Mouse (Mus musculus) spleen, adult 2 months (tissue): ENCODE measurements around the gene Ptprn2.

Source experiments
- CTCF ChIP-seq: fragments of 200-500 bp; IDR thresholded peaks from 2 replicates; pipeline ENCODE4 v1.5.1; 2011; ENCODE audit warnings: mild to moderate bottlenecking, inconsistent platforms; ENCODE audit not compliant: insufficient read depth, insufficient read length, insufficient replicate concordance; ENCODE audit errors: extremely low read depth
- POLR2A ChIP-seq: fragments of 200-500 bp; IDR thresholded peaks from 2 replicates; pipeline ENCODE4 v1.6.1; 2011; ENCODE audit warnings: low read depth, low read length, inconsistent platforms

DNA sequence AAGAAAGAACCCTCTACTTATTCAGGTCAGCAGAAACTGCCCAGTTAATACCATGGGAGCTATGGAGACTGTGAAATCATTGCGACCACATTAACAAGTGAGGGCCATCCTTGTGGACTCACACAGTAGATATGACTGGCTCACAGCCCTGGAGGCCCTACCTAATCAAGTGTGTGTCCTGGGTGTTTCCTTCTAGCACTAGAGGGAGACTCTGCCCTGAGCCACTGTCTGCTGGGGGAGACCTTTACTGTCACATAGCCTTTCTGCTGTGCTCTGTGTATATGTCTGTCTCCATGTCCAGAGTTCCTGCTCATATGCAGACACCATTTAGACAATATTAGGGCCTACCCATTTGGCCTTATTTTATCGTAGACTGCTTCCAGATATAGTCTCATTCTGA is 555.9 kb downstream of the Ptprn2 start:
- TF ChIP-seq POLR2A (no peak), CTCF (no peak)
